Mouse (Mus musculus): ENCODE measurements around the gene Rbm6.

The Rbm6 gene

GRCm38 (mm10) chr9:107747310-107747709 is 125.7 kb downstream of the Rbm6 start:
- no peak for DNase-seq

DNA sequence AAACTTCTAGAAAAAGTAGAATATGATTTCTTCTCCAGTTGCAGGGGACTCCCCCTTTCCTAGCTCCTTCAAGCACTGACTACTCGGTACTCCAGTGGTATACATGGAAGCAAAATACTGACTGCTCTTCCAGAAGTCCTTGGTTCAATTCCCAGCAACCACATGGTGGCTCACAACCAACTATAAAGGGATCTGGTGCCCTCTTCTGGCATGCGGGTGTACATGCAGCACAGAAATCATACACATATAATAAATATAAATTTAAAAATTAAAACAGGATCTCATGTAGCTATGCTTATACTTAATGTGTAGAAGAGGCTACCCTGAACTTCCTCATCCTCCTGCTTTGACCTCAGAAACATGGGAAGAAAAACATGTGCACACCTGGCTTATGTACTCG is 126.4 kb downstream of the Rbm6 start:
- no peak for DNase-seq

- no peak for DNase-seq
These were observed 129.0 kb downstream of the Rbm6 start for GRCm38 (mm10) chr9:107744061-107744460.

DNA sequence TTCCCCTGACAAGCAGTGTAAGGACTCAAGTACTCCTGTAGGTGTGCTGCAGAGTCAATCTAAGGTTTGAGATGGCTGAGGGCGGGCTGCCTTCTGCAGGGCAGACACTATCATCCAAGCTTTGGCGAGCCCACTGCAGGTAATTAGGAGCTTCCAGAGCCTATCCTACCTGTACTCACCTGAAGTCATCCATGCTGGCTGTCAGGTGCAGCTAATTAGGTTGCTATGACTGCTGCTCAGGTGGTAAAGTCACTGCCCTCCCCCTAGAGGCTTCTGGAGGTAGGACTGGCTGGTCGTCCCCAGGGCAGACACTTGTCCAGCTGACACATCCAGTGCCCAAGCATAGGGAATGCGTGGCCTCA is 134.2 kb downstream of the Rbm6 start:
- DNase-seq: no peak

GRCm38 (mm10) chr9:107738020-107738840 is 134.8 kb downstream of the Rbm6 start:
- peak; percentile 85 for DNase-seq

GRCm38 (mm10) chr9:107736185-107736485 is 136.9 kb downstream of the Rbm6 start:
- DNase-seq: peak; percentile 29

DNA sequence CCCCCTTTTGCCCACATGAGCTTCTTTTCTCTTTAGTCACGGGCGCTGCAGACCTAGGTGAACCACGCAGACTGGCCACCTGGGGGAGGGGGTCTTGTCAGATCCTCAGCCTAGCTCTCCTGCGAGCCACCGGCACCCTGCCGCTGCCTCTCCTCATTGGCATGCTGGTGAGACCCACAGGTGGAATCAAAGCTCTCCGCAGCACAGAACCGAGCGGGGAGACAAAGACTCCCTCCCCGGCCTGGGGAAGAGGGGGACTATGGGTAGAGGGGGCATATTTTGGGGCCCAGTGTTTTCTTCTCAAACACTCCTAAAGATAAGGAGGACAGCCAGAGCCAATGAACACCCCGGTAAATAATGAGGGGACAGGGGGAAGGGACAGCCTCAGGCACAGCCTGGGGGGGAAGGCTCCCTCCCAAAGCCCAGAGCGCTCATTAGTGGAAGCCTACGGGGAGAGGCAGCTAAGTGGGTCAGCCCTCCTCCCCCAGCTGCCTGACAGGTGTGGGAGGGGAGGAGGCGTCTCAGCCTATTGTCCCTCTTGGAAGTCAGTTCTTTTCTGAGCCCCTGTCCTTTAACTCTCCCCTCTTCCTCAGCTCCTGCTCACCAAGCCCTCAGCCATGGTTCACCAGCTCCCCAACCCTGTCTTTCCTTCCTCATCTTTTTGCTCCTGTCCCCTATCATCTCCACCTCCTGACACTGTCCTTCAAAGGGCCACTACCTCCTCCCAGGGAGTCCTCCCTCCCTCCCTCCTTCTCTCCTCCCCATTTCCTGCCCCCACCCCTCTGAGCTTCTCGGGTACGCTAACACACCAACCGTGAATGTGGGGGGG is 137.5 kb downstream of the Rbm6 start:
- DNase-seq: no peak

DNA sequence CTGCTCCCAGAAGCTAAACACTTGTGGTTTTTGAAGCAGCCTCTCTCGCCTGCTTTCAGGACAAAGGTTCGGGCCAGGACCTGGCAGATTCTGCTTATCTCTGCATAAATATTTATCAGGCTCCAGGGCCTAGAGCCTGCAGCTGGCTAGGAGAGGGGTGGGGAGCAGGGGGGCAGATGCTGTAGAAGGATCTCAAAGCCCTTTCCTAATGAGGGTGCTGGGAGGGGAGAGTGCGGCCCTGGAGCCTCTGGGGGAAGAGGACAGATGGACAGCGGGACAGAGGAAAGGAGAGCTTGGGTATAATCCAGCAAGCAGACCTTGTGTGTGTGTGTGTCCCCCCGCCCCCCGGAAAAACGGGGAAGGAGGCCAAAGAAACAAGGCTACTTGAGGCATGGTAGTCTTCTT is 138.5 kb downstream of the Rbm6 start:
- no peak for DNase-seq

DNA sequence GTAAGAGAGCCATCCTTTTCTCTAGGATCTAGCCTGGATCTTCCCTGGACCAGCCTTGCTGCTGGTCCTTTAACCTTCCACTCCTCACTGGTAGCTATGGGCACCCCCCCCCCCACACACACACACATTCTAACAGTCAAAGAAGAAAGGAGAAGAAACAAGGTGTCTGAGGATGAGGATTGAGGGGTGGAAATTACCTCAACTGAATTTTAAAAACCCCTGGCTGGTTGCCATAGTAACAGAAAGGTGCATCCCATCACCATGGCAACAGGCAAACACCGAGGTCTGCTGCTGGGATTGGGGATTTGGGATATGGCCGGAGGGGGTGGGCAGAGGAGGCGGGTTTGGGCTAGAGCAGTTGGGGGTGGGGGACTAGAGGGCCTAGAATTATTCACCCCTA is 143.3 kb downstream of the Rbm6 start:
- DNase-seq: no peak

- DNase-seq: no peak
These were observed 143.9 kb downstream of the Rbm6 start for GRCm38 (mm10) chr9:107728919-107729670.

- DNase-seq: no peak
These were observed 146.0 kb downstream of the Rbm6 start for GRCm38 (mm10) chr9:107727041-107727440.

GRCm38 (mm10) chr9:107724796-107725195 is 148.2 kb downstream of the Rbm6 start:
- no peak for DNase-seq

DNA sequence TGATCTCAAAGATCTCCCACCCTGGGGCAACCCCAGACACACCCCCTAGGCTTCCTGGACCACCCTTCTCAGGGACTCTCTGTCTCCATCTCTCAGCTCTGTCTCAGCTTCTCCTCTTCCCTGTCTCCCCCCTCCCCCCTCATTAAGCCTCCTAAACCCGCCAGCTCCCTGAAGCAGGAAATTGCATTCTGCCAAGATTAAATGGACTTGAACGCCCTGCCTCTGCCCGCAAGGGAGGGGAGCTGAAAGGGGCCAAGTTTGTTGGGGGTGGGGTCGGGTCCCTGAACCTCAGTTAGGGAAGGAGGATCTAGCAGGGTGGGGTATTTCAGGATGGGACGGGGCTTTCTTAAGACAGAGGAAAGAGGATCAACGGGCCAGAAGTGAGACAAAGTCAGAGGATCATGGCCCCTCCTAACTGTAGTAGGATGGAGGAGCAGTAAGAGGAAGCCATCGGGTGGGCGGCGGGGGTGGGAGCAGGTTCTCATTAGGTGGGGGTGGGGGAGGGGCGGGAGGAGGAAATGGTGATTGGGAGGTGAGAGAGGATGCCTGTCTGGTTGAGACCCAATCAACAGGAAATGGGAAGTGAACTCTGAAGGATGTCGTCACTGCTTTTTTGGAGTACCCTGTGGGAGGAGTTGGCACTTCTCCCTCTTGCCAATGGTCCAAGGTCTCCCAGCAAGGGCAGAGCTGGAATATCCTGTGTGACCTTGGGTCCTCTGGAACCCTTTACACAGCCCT is 149.1 kb downstream of the Rbm6 start:
- DNase-seq: no peak

All from cerebellum, adult 8-10 months (tissue).